Mouse (Mus musculus) neural tube, embryonic 10.5 days (tissue): ENCODE data around the gene Cdh1.
"Not testable (repeated sequence)": the region's sequence is repeated elsewhere in the genome, so short reads cannot be mapped to it uniquely, and the experiment has no call there.

Experiments
- DNase-seq: peaks from one replicate; pipeline ENCODE4 v3.0.0-alpha.2; 2017; ENCODE audit warnings: low spot score; ENCODE audit errors: extremely low spot score

Gene Cdh1

DNA sequence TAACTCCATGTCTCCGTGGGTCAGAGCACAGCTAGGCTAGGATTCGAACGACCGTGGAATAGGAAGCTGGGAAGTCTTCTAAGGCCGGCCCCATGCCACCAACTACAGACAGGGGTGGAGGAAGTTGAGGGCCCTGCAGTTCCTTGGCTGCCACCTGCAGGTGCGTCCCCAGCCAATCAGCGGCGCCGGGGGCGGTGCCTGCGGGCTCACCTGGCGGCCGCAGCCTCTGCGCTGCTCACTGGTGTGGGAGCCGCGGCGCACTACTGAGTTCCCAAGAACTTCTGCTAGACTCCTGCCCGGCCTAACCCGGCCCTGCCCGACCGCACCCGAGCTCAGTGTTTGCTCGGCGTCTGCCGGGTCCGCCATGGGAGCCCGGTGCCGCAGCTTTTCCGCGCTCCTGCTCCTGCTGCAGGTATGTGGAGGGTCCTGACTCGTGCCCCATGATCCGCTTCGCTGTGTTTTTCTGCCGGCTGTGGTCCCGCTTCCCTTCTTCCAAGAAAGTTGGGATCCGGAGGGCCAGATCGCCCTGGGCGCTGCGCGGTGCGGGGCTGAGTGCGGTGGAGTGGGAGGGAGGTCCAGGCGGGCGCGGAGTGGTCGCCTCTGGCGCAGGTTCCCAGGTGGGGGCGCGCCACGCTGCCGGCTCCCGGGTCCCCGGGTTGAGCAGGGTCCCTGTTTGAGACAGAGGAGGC is at the start of gene Cdh1:
Gene Cdh1 (plus strand): TSS at position 221 of the 689 bp plus-strand sequence.
- DNase-seq, result peak; percentile 43

DNA sequence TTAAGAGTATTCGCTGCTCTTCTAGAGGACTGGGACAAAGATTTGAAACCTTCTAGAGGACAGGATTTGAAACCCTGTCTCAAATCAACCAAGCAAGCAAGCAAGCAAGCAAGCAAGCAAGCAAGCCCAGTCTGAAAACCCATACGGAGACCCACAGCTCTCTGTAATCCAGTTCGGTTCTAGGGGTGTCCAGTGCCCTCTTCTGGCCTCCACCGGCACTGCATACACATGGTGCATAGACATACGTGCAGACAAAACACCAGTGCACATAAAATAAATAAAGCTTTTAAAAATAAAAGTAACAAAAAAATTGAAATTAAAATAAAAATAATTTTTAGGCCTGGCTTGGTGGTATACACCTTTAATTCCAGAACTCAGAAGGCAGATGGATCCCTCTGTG is 49.1 kb upstream of the Cdh1 start:
- DNase-seq, result no peak

DNA sequence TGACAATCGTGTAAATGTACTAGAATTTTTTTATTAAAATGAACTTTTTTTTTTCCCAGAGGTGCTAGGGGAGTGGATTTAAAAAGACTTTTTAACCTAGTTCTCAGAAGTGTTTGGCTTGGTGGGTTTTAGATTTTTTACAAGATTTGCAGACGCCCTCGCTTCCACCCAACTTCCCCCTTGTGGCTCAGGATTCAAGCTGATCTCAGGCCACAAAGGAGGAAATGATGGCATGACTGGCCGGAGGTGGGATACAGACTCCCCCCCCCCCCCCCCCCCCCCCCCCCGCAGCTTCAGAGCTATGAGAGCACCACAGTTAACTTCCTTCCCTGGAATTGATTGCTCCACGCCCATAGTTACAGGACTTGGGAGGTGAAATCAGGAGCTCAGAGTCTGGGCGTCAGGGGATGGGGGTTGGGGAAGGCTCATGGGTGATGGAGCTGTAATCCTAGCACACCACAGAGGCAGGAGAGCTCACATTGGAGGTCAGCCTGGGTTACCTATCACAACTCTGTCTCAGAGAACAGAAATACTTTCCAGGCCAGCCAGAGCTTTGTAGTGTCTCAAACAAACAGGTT is 47.0 kb upstream of the Cdh1 start:
- no peak for DNase-seq

DNA sequence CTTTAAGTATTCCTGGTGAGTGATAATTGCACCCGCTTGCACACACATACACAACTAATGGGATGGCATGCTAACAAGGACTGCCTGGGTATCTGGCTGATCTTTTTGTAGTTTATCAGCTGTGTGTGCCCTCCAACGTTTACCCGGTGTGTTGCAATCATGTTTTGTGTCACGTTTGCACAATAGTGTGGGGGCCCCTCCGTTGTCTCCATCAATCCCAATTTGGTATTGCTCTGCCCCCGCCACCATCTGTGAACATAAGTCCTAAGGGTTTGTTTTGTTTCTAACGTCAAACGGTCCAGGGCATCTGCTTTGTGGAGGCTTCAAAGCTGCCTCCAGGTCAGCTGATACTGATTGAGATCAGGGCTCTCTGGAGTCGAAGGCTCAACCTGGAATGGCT is 43.3 kb upstream of the Cdh1 start:
- no peak for DNase-seq

DNA sequence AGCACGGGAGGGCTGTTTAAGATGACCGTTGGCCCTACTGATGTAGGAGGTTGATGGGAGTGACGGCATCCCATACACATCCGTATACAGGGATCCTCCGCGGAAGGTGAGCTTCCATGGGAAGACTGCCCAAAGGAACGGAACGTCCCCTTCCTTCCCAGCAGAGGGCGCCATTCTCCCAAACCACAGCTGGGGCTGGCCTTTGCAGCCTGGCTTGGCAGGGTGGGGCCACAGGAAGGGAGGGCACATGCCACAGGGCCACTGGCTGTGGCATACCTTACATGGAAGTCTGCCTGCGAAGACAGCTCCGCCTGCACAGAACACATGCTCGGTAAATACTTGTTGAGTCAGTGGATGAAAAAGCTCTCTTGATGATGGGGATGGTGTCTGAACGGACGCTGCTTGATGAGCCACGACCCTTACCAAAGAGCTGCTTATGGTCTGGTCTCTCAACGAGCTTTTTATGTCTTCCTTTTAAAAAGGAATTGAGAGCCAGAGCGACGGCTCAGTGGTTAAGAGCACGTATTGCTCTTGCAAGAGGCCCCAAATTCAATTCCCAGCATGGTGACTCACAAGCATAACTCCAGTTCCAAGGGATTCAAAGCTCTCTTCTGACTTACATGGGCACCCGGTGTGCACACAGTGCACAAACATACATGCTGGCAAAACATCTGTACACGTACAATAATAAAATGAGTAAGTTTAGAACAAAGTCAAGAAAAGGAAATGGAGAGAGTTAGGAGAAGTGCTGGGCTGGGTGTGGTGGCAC is 41.9 kb upstream of the Cdh1 start:
- peak; percentile 67 for DNase-seq

DNA sequence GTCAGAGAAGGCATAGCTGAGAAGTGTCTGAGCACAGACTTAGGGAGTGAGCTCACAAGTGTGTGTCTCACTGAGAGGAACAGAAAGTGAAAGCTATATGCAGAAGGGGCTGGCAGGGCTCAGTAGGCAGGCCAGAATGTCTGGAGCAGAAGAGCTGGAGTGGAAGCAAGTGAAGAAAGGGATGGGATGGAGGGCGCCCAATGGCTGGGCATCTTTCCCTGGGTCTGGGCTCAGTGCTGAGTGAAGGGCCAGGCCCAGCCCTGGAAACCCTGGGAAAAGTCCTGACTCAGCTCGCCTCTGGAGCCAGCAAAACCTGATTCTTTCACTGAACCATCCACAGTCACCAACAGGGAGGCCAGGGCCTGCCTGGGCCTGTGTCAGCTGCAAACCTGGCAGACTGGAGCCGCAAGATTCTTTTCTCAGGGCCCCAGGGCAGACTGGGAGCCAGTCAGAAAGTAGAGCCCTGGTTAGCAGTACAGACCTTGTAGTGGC is 39.4 kb upstream of the Cdh1 start:
- DNase-seq, result no peak

DNA sequence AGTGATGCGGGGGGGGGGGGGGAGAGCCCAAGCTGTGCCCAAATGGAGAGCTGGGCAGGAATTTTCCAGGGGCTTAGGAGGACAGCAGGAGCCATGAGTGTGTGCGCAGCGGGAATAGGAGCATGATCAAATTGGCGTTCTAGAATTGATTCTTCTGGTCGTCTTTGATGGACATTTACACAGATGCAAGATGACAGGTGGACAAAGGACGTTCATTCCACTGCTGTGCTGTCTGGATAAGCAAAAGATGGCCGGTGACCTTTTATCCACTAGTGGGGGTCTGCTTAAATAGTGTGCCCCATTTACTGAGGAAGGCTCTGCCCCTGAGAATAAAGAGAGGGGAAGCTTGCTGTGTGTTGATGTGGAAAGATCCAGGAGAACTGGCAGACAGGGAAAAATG is 34.1 kb upstream of the Cdh1 start:
- DNase-seq, result no peak

DNA sequence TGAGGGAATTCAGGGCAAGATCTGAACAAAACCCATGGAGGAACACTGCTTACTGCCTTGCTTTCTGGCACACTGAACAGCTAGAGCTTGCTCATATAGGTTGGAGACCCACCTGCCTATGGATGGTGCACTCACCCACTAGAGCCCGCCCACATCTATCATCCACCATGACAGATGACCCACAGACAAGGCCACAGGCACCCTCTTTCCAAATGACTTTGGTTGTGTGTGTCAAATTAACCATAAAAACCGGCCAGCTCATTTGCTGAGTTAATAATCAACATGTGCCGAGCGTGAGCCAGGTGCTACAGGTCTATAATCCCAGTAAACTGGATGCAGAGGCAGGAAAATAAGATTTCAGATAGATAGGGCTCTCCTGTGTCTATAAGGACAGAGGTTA is 32.8 kb upstream of the Cdh1 start:
- DNase-seq, result no peak

DNA sequence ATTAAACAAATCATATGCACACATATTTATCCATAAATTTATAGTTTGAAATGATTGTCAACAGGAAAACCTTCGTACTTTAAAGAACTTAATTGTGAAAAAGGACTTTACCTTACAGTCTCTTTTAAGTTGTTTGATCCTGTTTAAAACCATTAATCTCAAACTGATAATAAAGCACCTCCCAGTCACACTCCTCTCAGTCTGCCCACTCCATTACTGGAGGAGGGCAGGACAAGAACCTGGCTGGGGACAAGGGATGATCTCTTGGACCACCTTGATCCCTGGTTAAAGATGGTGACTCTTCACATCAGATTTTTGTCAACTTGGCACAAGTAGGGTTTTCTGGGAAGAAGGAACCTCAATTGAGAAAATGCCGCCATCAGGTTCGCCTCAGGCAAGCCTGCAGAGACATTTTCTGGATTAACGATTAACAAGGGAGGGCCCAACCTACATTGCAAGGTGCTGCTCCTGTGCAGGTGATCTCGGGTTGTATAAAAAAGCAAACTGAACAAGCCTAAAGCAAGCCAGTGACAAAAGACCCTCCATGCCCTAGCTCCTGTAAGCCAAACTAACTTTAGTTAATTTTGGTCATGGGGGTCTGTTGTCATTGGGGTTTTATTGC is 31.5 kb upstream of the Cdh1 start:
- DNase-seq, result no peak

DNA sequence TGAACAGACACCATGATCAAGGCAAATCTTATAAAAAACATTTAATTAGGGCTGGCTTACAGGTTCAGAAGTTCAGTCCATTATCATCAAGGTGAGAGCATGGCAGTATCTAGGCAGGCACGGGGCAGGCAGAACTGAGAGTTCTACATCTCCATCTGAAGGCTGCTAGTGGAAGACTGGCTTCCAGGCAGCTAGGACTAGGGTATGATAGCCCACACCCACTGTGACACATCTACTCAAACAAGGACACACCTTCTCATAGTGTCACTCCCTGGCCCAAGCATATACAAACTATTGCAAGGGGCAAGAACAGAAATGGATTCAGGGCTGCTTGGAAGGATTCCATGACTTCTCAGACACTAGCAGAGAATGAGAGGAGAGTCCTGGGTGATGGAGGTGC is 31.0 kb upstream of the Cdh1 start:
- DNase-seq, result not testable (repeated sequence)

DNA sequence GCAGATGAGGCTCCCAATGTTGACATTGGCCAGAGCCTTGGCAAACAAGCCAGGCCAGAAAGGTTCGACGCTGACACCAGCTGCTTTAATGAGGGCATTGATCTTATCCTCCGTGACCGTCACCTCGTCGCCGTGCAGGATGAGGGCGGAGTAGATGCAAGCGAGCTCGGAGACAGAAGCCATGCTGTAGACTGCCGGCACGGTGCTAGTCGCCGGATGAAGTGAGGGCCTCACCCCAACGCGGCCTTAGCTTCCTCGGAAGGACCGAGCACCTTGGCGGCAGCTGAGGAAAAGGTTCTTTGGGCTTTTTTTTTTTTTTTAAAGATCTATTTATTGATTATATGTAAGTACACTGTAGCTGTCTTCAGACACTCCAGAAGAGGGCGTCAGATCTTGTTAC is 30.0 kb upstream of the Cdh1 start, which contains the start of gene Gm10073:
Gene Gm10073 (minus strand): TSS at position 294 of the 400 bp plus-strand sequence.
- DNase-seq, result not testable (repeated sequence)

DNA sequence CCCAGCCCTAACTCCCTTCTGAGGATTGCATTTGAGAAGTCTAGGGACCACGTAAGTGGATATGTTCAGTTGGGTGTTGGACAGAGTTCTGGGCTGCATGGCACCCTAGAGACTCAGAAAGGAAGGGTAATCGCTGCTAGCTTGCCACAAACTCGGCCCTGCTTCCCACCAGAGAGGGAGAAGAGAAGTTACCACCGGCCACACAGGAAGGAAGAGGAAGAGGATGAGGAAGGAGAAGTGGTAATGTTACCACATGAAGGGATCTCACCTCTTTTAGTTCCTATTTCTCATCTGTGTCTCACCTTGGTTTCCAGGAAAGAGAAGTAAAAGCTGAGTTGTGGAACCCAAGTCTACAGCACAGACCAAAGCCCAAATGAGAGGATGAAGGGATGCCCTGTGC is 28.9 kb upstream of the Cdh1 start:
- no peak for DNase-seq

DNA sequence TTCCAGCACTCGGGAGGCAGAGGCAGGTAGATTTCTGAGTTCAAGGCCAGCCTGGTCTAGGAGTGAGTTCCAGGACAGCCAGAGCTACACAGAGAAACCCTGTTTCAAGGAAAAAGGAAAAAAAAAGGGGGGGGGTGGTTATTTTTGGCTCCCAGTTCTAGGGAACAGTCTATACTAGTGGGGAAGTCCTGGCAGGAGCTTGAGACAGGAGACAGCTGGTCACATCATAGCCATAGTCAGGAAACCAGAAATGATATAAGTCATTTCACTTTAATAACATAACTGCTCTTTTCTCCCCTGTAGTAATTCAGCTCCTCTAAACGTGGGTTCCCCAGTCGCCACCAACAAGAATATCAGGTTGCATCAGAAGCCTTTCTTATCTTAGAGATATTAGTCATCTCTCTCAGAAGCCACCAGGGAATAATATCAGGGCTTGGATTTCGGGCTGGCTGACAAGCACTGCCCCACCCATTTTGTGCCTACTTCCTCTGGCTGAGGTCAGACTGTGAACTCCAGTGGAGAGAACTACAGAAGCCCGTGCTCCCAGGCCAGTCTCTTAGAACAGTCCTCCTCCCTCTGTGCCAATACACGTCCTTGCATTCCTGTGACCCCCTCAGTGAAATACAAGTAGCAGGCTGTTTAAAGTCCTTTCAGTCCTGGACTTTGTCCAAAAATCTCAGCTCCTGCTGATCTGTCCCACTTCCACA is 26.1 kb upstream of the Cdh1 start:
- no peak for DNase-seq

DNA sequence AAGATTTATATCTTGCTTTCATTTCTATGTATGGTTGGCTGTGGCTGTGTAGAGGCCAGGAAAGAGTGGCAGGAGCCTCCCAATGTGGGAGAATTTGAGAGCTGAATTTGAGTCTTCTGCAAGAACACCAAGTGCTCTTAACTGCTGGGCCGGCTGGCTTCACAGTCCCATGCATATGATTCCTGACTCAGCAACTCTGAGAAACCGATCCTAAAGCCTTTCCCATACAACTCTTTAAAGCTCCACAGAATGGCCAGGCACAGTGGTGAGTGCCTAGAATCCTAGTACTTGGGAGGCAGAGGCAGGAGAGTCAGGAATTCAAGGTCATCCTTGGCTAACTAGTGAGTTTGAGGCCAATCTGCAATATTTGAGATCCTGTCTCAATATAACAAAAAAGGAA is 23.6 kb upstream of the Cdh1 start:
- no peak for DNase-seq

DNA sequence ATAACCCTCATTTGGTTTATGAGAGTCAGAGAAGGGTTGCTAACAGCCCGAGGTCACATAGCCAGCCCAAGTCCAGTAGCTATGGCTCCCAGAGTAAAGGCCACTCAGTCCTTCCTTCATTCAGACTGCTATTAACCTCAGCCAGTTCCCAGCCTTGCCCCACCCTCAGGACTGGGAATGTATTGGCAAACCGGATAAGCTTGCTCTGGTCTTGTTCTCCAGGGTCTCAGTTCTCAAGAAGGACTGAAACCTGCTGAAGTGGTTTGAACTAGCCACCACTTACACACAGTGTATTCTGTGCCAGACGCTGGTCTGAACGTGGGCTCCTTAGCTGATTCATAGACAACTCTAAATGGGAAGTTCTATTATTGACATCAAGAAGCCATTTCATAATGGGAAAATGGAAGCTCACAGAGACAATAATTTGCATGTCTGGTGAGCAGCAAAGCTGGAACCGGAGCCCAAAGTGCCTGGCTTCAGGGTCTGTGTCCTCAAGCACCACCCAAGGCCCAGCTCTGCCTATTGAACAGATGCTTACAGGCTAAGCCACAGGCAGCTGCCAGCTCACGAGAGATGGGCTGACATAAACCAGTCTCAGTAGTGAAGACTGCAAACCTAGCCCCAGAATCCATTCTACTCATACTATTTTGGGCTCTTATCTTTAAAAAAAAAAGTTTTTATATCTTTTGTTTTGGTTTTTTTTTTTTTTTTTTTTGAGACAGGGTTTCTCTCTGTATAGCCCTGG is 21.6 kb upstream of the Cdh1 start:
- DNase-seq, result no peak

DNA sequence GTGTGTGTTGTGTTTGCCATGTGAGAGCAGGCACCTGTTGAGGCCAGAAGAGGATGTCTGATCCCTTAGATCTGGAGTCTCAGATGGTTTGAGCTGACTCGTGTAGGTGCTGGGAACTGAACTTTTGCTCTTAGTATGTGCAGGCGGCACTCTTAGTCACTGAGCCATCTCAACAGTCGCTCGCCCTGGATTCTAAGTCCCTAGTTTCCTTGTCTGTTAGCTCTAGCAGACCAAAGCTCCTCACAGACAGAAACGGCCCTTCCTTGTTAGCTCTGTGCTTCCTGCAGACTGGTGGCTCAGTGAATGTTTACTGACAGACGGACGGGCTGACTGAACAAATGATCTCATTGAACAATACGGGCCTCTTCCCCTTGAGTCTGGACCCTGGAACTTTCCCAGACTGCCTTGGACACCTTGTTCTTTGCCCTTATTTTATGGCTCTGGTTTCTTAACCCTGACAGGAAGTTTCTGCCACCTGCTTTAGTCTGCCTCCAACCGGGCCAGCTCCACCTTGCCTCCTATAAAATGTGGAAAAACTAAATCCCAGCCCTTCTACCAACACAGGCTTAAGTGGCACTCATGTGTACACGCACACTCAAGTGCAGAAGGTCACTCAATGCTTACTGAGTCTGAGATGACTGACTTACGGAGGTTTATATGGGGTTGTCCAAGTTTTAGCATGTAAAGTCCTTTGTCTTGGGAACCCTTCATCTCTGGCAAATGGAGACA is 18.0 kb upstream of the Cdh1 start:
- DNase-seq, result no peak

DNA sequence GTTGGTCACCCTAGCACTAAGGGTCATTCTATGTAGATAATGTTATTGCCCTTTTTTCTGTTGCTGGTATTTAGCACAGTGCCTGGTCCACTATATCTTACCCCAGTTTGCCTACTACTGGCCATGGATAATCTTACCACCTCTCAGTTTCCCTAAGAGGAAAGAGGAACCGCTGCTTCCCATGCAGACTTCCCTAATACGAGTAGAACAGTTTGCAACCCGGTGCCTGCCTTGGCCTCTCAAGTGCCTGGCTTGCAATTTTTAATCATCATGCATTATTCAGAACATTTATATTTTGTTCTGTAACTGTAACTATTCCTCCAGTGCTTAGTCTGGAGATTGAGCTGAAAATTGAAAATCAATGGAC is 17.5 kb upstream of the Cdh1 start:
- DNase-seq, result no peak

DNA sequence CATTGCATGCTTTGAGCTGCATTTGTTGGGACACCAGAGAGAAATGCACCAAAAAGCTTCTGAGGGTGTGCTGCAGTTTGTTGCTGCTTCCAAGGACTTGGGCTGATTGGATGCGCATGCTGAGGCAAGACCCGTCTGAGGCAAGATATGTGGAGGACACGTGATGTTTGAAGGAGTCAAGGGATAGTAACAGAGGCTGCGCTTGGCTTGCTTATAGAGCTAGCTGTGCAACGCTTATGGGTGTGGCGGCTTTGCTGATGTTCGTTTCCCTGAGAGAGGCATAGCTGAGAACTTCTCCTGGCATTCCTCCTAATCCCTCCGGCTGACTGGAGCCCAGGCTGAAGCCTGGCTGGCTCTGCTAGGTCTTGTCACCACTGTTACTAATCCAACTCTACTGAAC is 16.3 kb upstream of the Cdh1 start:
- no peak for DNase-seq

DNA sequence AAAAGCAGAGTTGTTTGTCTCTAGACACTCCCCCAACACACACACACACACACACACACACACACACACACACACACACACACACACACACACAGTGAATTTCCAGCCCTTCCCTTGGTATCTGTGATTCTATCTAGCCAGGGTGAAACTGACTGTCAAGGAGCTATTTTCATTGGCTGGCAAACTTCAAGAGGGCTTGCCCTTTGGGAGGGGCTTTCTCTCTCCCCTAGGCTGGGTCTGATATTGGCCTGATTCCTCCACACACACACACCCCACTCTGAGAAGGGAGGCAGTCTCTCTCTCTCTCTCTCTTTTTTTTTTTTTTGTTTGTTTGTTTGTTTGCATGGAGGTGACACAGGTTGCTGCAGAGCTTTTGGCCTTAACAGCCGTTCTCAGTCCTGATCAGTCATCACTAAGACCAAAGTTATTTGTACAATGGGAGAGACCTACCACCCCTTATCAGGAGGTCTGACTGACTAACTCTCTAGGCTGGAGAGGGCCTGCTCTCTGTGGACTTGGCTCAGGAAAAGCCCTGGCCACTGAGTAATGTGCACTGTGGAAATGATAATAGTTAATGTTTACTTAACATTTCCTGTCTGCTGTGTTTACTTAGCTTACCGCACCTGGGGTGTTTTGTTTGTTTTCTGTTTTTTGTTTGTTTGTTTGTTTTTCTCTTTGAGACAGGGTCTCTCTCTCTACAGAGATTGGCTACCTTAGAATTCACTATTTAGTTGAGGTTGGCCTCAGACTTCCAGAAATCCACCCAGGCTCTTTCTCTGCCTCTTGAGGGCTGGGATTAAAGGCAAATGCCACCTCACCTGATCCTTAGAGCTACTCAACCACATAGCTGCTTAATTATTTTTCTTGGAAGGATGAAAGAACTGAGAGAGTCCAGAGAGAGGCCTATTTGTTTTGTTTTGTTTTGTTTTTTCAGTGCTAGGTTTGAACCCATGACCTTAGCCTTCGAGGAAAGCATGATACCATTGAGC is 14.4 kb upstream of the Cdh1 start:
- no peak for DNase-seq
